Mouse (Mus musculus) heart, embryonic 16.5 days (tissue): ENCODE measurements around the gene Pgf. TPM values are rescaled to one million over a fixed set of nuclear protein-coding genes. Genes with fewer than 3 reads are reported as not detected.

Experiments used
- ATAC-seq: fragments of 200-750 bp; cut with Nextera tagmentation; replicated peaks from 2 replicates; pipeline ENCODE4 v1.8.0; 2017; ENCODE audit warnings: moderate number of reproducible peaks; ENCODE audit not compliant: insufficient read depth, low FRiP score; ENCODE audit errors: extremely low read depth
- H3K27ac ChIP-seq: fragments of 300-500 bp; sonication (generic); 2 replicates; pipeline ENCODE4 v1.5.1; 2014; ENCODE audit warnings: mild to moderate bottlenecking, low read length, control low read depth, moderate library complexity
- H3K27me3 ChIP-seq: fragments of 300-500 bp; sonication (generic); 2 replicates; pipeline ENCODE4 v1.6.1; 2014; ENCODE audit warnings: low read length, mixed read lengths; ENCODE audit not compliant: control insufficient read depth, insufficient read depth
- H3K36me3 ChIP-seq: fragments of 300-500 bp; sonication (generic); 2 replicates; pipeline ENCODE4 v1.6.1; 2014; ENCODE audit not compliant: control insufficient read depth, insufficient read depth
- H3K4me1 ChIP-seq: fragments of 300-500 bp; sonication (generic); 2 replicates; pipeline ENCODE4 v1.6.1; 2014; ENCODE audit warnings: low read length, mixed read lengths; ENCODE audit not compliant: control insufficient read depth, insufficient read depth
- H3K4me2 ChIP-seq: fragments of 300-500 bp; sonication (generic); 2 replicates; pipeline ENCODE4 v1.6.1; 2014; ENCODE audit warnings: low read depth, mild to moderate bottlenecking, control low read depth, low read length
- H3K4me3 ChIP-seq: fragments of 300-500 bp; sonication (generic); 2 replicates; pipeline ENCODE4 v1.5.1; 2014; ENCODE audit warnings: mild to moderate bottlenecking, control low read depth, low read length
- H3K9ac ChIP-seq: fragments of 300-500 bp; sonication (generic); 2 replicates; pipeline ENCODE4 v1.6.1; 2014; ENCODE audit warnings: low read length, control low read depth
- H3K9me3 ChIP-seq: fragments of 300-500 bp; sonication (generic); replicated peaks from 2 replicates; pipeline ENCODE4 v1.6.1; 2016; ENCODE audit warnings: low read length; ENCODE audit not compliant: control insufficient read depth
- WGBS: fragments of 180-500 bp; shearing (Covaris S2); extraction: QIAGEN DNeasy Blood & Tissue Kit; methylation state at CpG from one replicate; pipeline ENCODE4 v1.1.7; 2014; 5-methylcytosine and 5-hydroxymethylcytosine counted together
- polyA plus RNA-seq: library from polyadenylated mRNA; unstranded; fragments of >200 nt; fragmentation: Nextera tagmentation; extraction: Ambion mirVana; gene quantifications from 2 replicates; pipeline ENCODE4 v1.2.1, GENCODE M21; 2015

The Pgf gene
- polyA plus RNA-seq, 1 experiment from 2014 or later, result 9.2 TPM

DNA sequence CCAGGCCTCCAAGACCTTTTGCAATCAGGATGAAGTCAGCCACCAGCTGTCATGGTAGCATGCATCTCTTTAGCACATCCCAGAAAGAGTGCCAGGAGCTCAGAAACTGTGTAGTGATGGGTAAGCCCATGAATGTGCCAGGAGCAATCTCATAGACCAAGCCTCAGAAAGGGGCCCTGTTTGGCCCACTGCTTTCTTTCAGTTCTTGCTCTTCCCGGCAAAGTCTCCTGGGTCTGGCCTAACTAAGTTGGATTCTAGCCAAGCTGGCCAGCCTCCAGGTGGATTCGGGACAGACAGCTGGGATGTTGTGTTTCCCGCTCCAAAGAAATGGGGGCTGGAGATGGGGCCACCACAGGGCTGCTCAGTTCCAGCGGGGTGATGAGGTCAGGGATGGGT lies 17.0 kb upstream of the Pgf start:
- no peaks in the 10 kb centered on the region for H3K36me3 ChIP-seq
- no peaks in the 10 kb centered on the region for H3K9me3 ChIP-seq
- H3K4me2 ChIP-seq, result no peak overlapping the region
- no peaks in the 10 kb centered on the region for H3K27me3 ChIP-seq
- no peak; the same call in 1 of the 2 replicates for ATAC-seq
- H3K4me3 ChIP-seq, result no peak overlapping the region
- no peak overlapping the region for H3K9ac ChIP-seq
- 15% methylated on average over 4 of the region's 4 CpGs for WGBS
- no peak overlapping the region; the same call in 1 of the 2 replicates for H3K27ac ChIP-seq
- H3K4me1 ChIP-seq, result peaks cover 18% of the 10 kb centered on the region

DNA sequence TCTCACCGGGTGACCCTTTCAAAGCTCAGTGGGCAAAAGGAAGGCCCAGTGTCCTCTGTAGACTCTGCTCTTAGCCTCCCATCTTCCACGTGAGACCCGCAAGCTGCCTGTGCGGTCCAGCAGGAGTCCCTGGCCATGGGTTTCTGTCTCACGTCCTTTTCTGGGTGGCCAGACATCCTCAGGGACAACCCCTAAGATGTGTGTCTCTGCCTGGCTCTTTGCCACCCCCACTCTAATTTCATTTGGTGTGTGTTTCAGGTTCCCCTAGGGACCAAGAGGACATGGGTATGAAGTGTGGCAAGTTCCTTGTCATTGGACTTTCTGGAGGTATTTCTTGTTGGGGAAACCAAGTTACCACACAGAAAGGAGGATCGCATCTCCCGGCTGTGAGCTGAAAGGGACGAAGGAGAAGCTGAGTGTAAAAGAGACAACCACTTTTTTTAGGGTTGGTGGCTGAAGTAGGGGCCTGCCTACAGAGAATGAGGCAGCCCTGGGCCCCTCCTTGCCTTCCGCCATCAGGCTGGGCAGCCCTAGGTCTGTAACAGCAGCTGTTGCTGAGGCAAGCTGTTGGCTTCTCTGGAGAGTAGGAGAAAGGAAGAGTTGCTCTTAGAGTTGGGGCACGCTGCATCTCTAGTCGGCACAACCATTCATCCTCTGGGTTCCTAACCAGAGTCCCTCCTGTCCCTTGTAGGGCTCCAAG lies 16.5 kb upstream of the Pgf start:
- no peaks in the 10 kb centered on the region for H3K9me3 ChIP-seq
- H3K27me3 ChIP-seq, result no peaks in the 10 kb centered on the region
- H3K4me2 ChIP-seq, result no peak overlapping the region
- no peak for ATAC-seq
- H3K36me3 ChIP-seq, result no peaks in the 10 kb centered on the region
- no peak overlapping the region for H3K9ac ChIP-seq
- WGBS, result 82% methylated on average over 11 of the region's 11 CpGs
- no peak overlapping the region; the same call in 1 of the 2 replicates for H3K27ac ChIP-seq
- H3K4me1 ChIP-seq, result peaks cover 18% of the 10 kb centered on the region
- H3K4me3 ChIP-seq, result no peak overlapping the region

GRCm38 (mm10) chr12:85193146-85193545 lies 15.6 kb upstream of the Pgf start:
- Histone ChIP-seq H3K9me3 (no peaks in the 10 kb centered on the region), H3K27me3 (no peaks in the 10 kb centered on the region), H3K4me2 (no peak overlapping the region), H3K36me3 (no peaks in the 10 kb centered on the region), H3K4me1 (peaks cover 18% of the 10 kb centered on the region), H3K27ac (no peak overlapping the region), H3K9ac (no peak overlapping the region), H3K4me3 (no peak overlapping the region)
- no peak for ATAC-seq
- WGBS, result 88% methylated on average over 10 of the region's 10 CpGs

DNA sequence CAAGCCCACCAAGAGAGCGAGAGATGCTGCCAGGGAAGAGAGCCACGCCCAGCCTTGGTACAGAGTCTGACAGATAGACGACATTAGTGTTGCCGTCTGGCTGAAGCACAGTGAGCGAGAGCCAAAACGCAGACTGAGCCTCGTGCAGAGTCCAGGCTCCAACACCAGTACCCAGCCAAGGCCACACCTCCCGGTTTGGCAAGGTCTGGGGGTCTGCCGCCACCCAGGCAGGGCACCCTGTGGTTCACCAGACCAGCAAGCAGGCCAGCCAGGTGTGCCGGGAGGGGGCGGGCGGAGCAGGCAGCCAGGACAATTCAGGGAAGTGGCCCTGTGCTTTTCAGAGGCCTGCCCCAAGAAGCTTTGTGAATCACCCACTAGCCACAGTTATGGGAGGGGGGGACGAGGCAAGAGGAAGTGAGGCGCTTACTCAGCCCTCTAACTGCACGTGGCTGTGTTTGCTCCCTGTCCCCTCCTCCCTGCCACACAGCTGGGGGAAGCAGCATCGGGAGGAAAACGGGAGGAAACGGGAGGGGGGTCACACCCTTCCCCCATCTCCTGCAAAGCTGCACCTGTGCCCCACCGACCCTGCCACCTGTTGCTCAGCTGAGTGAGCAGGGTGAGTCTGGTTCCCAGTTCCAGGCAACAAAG lies 15.0 kb upstream of the Pgf start:
- H3K27ac ChIP-seq, result 0 out of 2 replicates have a peak overlapping the region, but pooled peaks have one; percentile 3
- H3K4me1 ChIP-seq, result peaks cover 18% of the 10 kb centered on the region
- no peaks in the 10 kb centered on the region for H3K36me3 ChIP-seq
- peak; percentile 50 for ATAC-seq
- H3K9me3 ChIP-seq, result no peaks in the 10 kb centered on the region
- no peaks in the 10 kb centered on the region for H3K27me3 ChIP-seq
- peak overlapping the region; percentile 28; the same call in 1 of the 2 replicates for H3K9ac ChIP-seq
- WGBS, result 28% methylated on average over 19 of the region's 19 CpGs
- no peak overlapping the region for H3K4me3 ChIP-seq
- H3K4me2 ChIP-seq, result no peak overlapping the region

GRCm38 (mm10) chr12:85190290-85190689 lies 12.7 kb upstream of the Pgf start:
- Histone ChIP-seq H3K36me3 (no peaks in the 10 kb centered on the region), H3K9ac (no peak overlapping the region), H3K27me3 (no peaks in the 10 kb centered on the region), H3K4me3 (no peak overlapping the region), H3K4me2 (no peak overlapping the region), H3K27ac (no peak overlapping the region), H3K9me3 (no peaks in the 10 kb centered on the region), H3K4me1 (peaks cover 18% of the 10 kb centered on the region)
- ATAC-seq, result no peak
- WGBS, result 76% methylated on average over 7 of the region's 7 CpGs

GRCm38 (mm10) chr12:85186361-85186760 lies 8.8 kb upstream of the Pgf start:
- no peak overlapping the region for H3K4me3 ChIP-seq
- H3K36me3 ChIP-seq, result no peaks in the 10 kb centered on the region
- H3K9me3 ChIP-seq, result no peaks in the 10 kb centered on the region
- H3K27me3 ChIP-seq, result 0 out of 2 replicates have a peak, but pooled peaks cover 4% of the 10 kb centered on the region
- H3K4me2 ChIP-seq, result no peak overlapping the region
- WGBS, result 49% methylated on average over 7 of the region's 7 CpGs
- peaks cover 13% of the 10 kb centered on the region for H3K4me1 ChIP-seq
- H3K27ac ChIP-seq, result peak overlapping the region; percentile 64
- ATAC-seq, result no peak
- no peak overlapping the region for H3K9ac ChIP-seq

- H3K27me3 ChIP-seq, result 0 out of 2 replicates have a peak, but pooled peaks cover 4% of the 10 kb centered on the region
- ATAC-seq, result peak; percentile 69; the same call in 1 of the 2 replicates
Measured at GRCm38 (mm10) chr12:85185810-85186209, 8.2 kb upstream of the Pgf start.

GRCm38 (mm10) chr12:85184118-85184517 lies 6.5 kb upstream of the Pgf start:
- no peak overlapping the region for H3K27ac ChIP-seq
- H3K4me1 ChIP-seq, result peaks cover 14% of the 10 kb centered on the region
- 0 out of 2 replicates have a peak, but pooled peaks cover 4% of the 10 kb centered on the region for H3K27me3 ChIP-seq
- no peak overlapping the region for H3K9ac ChIP-seq
- WGBS, result 42% methylated on average over 5 of the region's 5 CpGs
- no peak overlapping the region for H3K4me3 ChIP-seq
- no peaks in the 10 kb centered on the region for H3K36me3 ChIP-seq
- no peak for ATAC-seq
- no peaks in the 10 kb centered on the region for H3K9me3 ChIP-seq
- no peak overlapping the region for H3K4me2 ChIP-seq

More at GRCm38 (mm10) chr12:85185810-85186209, 8.2 kb upstream of the Pgf start:
- Histone ChIP-seq H3K4me3 (no peak overlapping the region), H3K9ac (no peak overlapping the region), H3K4me1 (peaks cover 14% of the 10 kb centered on the region), H3K9me3 (no peaks in the 10 kb centered on the region), H3K36me3 (no peaks in the 10 kb centered on the region), H3K4me2 (no peak overlapping the region), H3K27ac (peak overlapping the region; percentile 64)
- 42% methylated on average over 8 of the region's 8 CpGs for WGBS

GRCm38 (mm10) chr12:85182898-85183297 lies 5.3 kb upstream of the Pgf start:
- Histone ChIP-seq H3K36me3 (no peaks in the 10 kb centered on the region), H3K27me3 (0 out of 2 replicates have a peak, but pooled peaks cover 4% of the 10 kb centered on the region), H3K4me1 (peaks cover 14% of the 10 kb centered on the region), H3K4me2 (no peak overlapping the region), H3K9ac (no peak overlapping the region), H3K9me3 (no peaks in the 10 kb centered on the region), H3K27ac (no peak overlapping the region), H3K4me3 (no peak overlapping the region)
- ATAC-seq, result no peak
- WGBS, result 71% methylated on average over 5 of the region's 5 CpGs
